Mouse (Mus musculus): Measurements from ENCODE around the gene Zdhhc21. TPM values are rescaled to one million over a fixed set of nuclear protein-coding genes. Genes with fewer than 3 reads are reported as not detected.

Zdhhc21 gene
- polyA plus RNA-seq, 1 experiment from 2014 or later: 17.1 TPM

DNA sequence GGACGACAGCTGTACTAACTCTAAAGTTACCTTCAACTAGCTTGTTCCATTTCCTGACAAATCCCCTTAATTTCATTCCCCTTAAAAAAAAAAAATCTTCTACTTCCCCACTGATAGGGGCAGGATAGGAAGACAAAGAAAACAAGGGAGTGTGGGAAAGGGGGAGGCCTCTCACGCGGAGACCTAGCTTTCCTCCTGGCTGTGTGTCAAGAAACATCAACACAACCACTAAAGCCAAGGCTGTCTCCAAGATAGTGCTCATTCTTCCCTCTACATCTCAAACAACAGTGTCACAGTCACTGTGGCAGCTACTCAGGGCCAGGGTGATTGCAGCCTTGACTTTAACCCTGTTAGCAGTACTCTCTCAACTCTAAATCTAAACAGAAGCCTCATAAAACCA, 808 bp upstream of the Zdhhc21 start:
- WGBS: 33% methylated on average over 3 of the region's 3 CpGs
- no peaks in the 10 kb centered on the region for H3K27me3 ChIP-seq
- peak overlapping the region; percentile 30; the same call in 1 of the 2 replicates for H3K27ac ChIP-seq
- H3K9me3 ChIP-seq: no peaks in the 10 kb centered on the region
- no peak for ATAC-seq (ENCODE audit: low FRiP score)
- H3K36me3 ChIP-seq: no peaks in the 10 kb centered on the region
- no peak overlapping the region for H3K4me3 ChIP-seq
- no peak overlapping the region for H3K4me2 ChIP-seq
- no peak overlapping the region for H3K9ac ChIP-seq
- peaks cover 21% of the 10 kb centered on the region for H3K4me1 ChIP-seq (replicated peaks)

- peak overlapping the region; percentile 76 for H3K4me3 ChIP-seq
- H3K4me1 ChIP-seq (replicated peaks): peaks cover 21% of the 10 kb centered on the region
- no peaks in the 10 kb centered on the region for H3K9me3 ChIP-seq
- no peaks in the 10 kb centered on the region for H3K27me3 ChIP-seq
- H3K36me3 ChIP-seq: no peaks in the 10 kb centered on the region
- ATAC-seq (ENCODE audit: low FRiP score): no peak
- 23% methylated on average over 4 of the region's 4 CpGs for WGBS
- peak overlapping the region; percentile 92 for H3K9ac ChIP-seq
- H3K4me2 ChIP-seq: peak overlapping the region; percentile 67
- peak overlapping the region; percentile 95 for H3K27ac ChIP-seq
Observed at GRCm38 (mm10) chr4:82858431-82859010, 1.2 kb downstream of the Zdhhc21 start.

GRCm38 (mm10) chr4:82856986-82857385, 2.8 kb downstream of the Zdhhc21 start:
- Histone ChIP-seq H3K36me3 (peaks cover 5% of the 10 kb centered on the region; the same call in 1 of the 2 replicates), H3K9ac (0 out of 2 replicates have a peak overlapping the region, but pooled peaks have one; percentile 29), H3K4me1 (replicated peaks) (peaks cover 21% of the 10 kb centered on the region), H3K9me3 (no peaks in the 10 kb centered on the region), H3K4me3 (no peak overlapping the region), H3K4me2 (no peak overlapping the region), H3K27ac (no peak overlapping the region), H3K27me3 (no peaks in the 10 kb centered on the region)
- no peak for ATAC-seq (ENCODE audit: low FRiP score)
- 90% methylated on average over 3 of the region's 3 CpGs for WGBS

- WGBS: 91% methylated on average over 2 of the region's 2 CpGs
- no peak overlapping the region for H3K4me2 ChIP-seq
- peaks cover 17% of the 10 kb centered on the region for H3K4me1 ChIP-seq (replicated peaks)
- ATAC-seq (ENCODE audit: low FRiP score): no peak
- no peak overlapping the region for H3K4me3 ChIP-seq
- H3K27me3 ChIP-seq: no peaks in the 10 kb centered on the region
- peaks cover 5% of the 10 kb centered on the region; the same call in 1 of the 2 replicates for H3K36me3 ChIP-seq
- H3K9ac ChIP-seq: no peak overlapping the region
- H3K27ac ChIP-seq: no peak overlapping the region
- H3K9me3 ChIP-seq: no peaks in the 10 kb centered on the region
Observed at GRCm38 (mm10) chr4:82853809-82854208, 5.9 kb downstream of the Zdhhc21 start.

- peaks cover 8% of the 10 kb centered on the region for H3K36me3 ChIP-seq
- no peak overlapping the region for H3K9ac ChIP-seq
- WGBS: 60% methylated on average over 5 of the region's 5 CpGs
- no peaks in the 10 kb centered on the region for H3K27me3 ChIP-seq
- H3K4me2 ChIP-seq: no peak overlapping the region
- no peaks in the 10 kb centered on the region for H3K9me3 ChIP-seq
- no peak overlapping the region for H3K27ac ChIP-seq
- no peak overlapping the region for H3K4me3 ChIP-seq
- no peaks in the 10 kb centered on the region for H3K4me1 ChIP-seq (replicated peaks)
- no peak for ATAC-seq (ENCODE audit: low FRiP score)
Observed at GRCm38 (mm10) chr4:82848552-82849234, 11.1 kb downstream of the Zdhhc21 start.

GRCm38 (mm10) chr4:82837526-82838240, 22.1 kb downstream of the Zdhhc21 start:
- WGBS: 80% methylated on average over 3 of the region's 3 CpGs

DNA sequence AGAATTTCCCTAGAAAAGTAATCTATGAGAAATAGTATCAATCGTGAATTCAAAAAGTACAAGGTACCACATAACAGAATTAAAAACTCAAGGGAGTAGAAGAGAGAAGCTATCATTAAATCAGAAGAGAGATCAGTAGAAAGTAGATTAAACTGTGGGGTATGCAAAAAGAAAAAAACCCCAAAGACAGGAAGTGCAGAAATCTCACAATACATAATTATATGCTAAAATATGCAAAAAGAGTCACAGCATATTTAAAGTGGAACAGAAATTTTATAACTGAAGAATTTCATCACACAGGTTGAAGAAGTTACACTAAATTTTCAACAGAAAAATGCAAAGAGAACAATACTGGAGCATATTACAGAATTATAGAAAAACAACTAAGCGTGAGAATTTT, 28.6 kb downstream of the Zdhhc21 start:
- Histone ChIP-seq H3K9me3 (no peaks in the 10 kb centered on the region), H3K27me3 (no peaks in the 10 kb centered on the region), H3K4me1 (replicated peaks) (no peaks in the 10 kb centered on the region), H3K4me3 (no peak overlapping the region), H3K36me3 (peaks cover 6% of the 10 kb centered on the region), H3K4me2 (no peak overlapping the region), H3K9ac (no peak overlapping the region), H3K27ac (no peak overlapping the region)
- no peak for ATAC-seq (ENCODE audit: low FRiP score)
- WGBS: 97% methylated on average over 2 of the region's 2 CpGs

More at GRCm38 (mm10) chr4:82837526-82838240, 22.1 kb downstream of the Zdhhc21 start:
- no peak for ATAC-seq (ENCODE audit: low FRiP score)
- no peaks in the 10 kb centered on the region for H3K9me3 ChIP-seq
- H3K9ac ChIP-seq: no peak overlapping the region
- no peak overlapping the region for H3K4me3 ChIP-seq
- no peaks in the 10 kb centered on the region for H3K27me3 ChIP-seq
- 0 out of 2 replicates have a peak, but pooled peaks cover 3% of the 10 kb centered on the region for H3K4me1 ChIP-seq (replicated peaks)
- H3K4me2 ChIP-seq: no peak overlapping the region
- H3K36me3 ChIP-seq: peaks cover 12% of the 10 kb centered on the region; the same call in 1 of the 2 replicates
- no peak overlapping the region for H3K27ac ChIP-seq

DNA sequence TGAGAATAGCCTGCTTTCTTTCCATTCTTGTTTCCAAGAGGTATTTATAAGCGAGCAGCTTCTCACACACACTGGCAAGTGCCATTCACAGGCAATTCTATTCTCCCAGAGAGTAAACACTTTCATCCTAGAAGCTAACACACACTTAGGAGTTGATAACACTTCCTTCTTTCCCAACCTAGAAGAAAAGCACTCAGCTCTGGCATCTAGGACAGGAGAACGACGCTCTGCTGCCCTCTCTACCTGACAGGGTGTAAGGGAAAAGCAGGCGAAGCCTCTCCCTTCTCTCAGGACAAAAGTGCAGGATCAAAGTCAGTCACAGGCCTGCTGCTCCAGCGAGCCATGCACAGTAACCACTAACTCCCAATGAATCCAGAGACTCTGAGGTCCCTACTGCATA, 30.3 kb downstream of the Zdhhc21 start:
- Histone ChIP-seq H3K27me3 (no peaks in the 10 kb centered on the region), H3K4me2 (no peak overlapping the region), H3K9me3 (no peaks in the 10 kb centered on the region), H3K9ac (no peak overlapping the region), H3K27ac (no peak overlapping the region; the same call in 1 of the 2 replicates), H3K4me1 (replicated peaks) (no peaks in the 10 kb centered on the region), H3K36me3 (peaks cover 6% of the 10 kb centered on the region), H3K4me3 (no peak overlapping the region)
- 61% methylated on average over 5 of the region's 5 CpGs for WGBS
- ATAC-seq (ENCODE audit: low FRiP score): no peak

DNA sequence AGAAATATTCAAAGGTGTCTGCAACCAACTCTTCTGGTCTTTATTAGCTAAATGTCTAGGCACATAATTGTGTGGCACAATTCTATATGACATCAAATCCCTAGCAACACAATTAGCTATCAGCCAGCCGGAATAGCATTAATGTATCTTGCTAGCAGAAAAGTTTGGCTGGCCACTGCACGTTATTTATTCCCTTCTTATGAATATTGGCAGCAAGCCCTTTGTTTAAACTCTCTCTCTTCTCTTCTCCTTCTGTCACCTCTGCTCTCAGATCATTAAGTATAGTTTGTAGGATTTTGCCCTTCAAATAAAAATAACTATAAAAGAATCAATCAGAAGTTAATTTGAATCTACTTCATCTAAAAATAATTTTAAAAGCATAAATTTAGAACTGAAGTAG, 32.8 kb downstream of the Zdhhc21 start:
- no peak for ATAC-seq (ENCODE audit: low FRiP score)
- Histone ChIP-seq H3K27ac (no peak overlapping the region), H3K4me1 (replicated peaks) (no peaks in the 10 kb centered on the region), H3K4me3 (no peak overlapping the region), H3K9me3 (no peaks in the 10 kb centered on the region), H3K36me3 (peaks cover 6% of the 10 kb centered on the region), H3K9ac (no peak overlapping the region), H3K27me3 (no peaks in the 10 kb centered on the region), H3K4me2 (no peak overlapping the region)
- WGBS: 64% methylated on average over 2 of the region's 2 CpGs

GRCm38 (mm10) chr4:82817833-82818232, 41.9 kb downstream of the Zdhhc21 start:
- 89% methylated on average over 5 of the region's 5 CpGs for WGBS
- H3K9me3 ChIP-seq: no peaks in the 10 kb centered on the region
- H3K27me3 ChIP-seq: no peaks in the 10 kb centered on the region
- peaks cover 5% of the 10 kb centered on the region for H3K4me1 ChIP-seq (replicated peaks)
- H3K4me3 ChIP-seq: no peak overlapping the region
- no peak overlapping the region for H3K27ac ChIP-seq
- ATAC-seq (ENCODE audit: low FRiP score): no peak
- no peak overlapping the region for H3K9ac ChIP-seq
- no peak overlapping the region for H3K4me2 ChIP-seq
- H3K36me3 ChIP-seq: peaks cover 5% of the 10 kb centered on the region

GRCm38 (mm10) chr4:82816351-82816750, 43.4 kb downstream of the Zdhhc21 start:
- ATAC-seq (ENCODE audit: low FRiP score): no peak
- WGBS: 80% methylated on average over 8 of the region's 8 CpGs

DNA sequence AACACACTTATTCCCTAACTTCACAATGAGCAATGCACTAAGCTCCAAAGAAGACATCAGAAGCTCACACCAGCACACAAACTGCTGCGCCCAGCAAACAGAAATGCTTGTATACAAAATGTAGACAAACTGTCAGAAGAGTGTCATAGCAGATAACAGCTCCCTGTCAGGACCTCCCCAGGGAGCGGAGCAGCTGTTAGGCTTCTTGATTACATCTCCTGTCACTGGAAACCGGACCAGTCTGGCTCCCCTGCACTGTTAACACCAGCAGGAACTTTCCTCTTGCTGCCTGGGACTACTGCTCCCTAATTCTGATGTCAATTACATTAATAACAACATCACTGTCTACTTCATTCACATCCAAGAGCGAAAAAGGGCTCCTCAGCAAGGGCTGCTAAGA, 44.5 kb downstream of the Zdhhc21 start:
- H3K36me3 ChIP-seq: peaks cover 5% of the 10 kb centered on the region
- H3K27me3 ChIP-seq: no peaks in the 10 kb centered on the region
- H3K9ac ChIP-seq: no peak overlapping the region
- 57% methylated on average over 4 of the region's 4 CpGs for WGBS
- H3K27ac ChIP-seq: peak overlapping the region; percentile 18; the same call in 1 of the 2 replicates
- peaks cover 5% of the 10 kb centered on the region for H3K4me1 ChIP-seq (replicated peaks)
- H3K4me2 ChIP-seq: no peak overlapping the region
- H3K9me3 ChIP-seq: no peaks in the 10 kb centered on the region
- no peak overlapping the region for H3K4me3 ChIP-seq
- ATAC-seq (ENCODE audit: low FRiP score): peak; percentile 66; the same call in 1 of the 2 replicates

More at GRCm38 (mm10) chr4:82816351-82816750, 43.4 kb downstream of the Zdhhc21 start:
- no peak overlapping the region for H3K4me3 ChIP-seq
- H3K4me1 ChIP-seq (replicated peaks): peaks cover 5% of the 10 kb centered on the region
- no peak overlapping the region for H3K4me2 ChIP-seq
- H3K27me3 ChIP-seq: no peaks in the 10 kb centered on the region
- H3K27ac ChIP-seq: no peak overlapping the region
- H3K9ac ChIP-seq: no peak overlapping the region
- no peaks in the 10 kb centered on the region for H3K9me3 ChIP-seq
- peaks cover 5% of the 10 kb centered on the region for H3K36me3 ChIP-seq

Measured in hindbrain, embryonic 13.5 days (tissue).